Comparison of ENCODE assay signal across 16 mouse cellular contexts in the genomic region with DNA sequence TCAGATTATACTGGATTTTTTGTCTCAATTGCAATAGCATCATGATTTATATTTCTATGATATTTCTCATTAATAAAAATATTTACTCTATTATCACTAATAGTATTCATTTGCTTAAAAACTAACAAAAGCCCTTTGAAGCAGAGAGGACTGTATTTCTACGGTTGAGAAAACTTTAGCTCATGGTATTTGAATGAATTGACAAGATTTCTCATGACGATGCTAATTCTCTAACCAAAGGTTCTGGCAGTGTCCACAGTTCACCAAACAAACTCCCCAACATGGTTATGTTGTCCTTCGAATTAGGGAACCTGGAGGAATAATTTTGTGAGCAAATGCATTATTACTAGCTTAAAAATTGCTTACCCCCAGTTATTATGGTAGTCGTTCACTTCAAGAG.
"Had no signal": no experiment of that assay in that cellular context is flagged by ENCODE, and none has a peak within 500 bp of the region (broad histone marks: within the 10 kb centered on the region; RNA-seq: fewer than 3 reads in every experiment).

No protein-coding gene starts in this region.

- H3K27me3 ChIP-seq: neural tube, embryonic 12.5 days; neural tube, embryonic 13.5 days; neural tube, embryonic 15.5 days; stomach, embryonic 15.5 days had no signal

- H3K27ac ChIP-seq: neural tube, embryonic 12.5 days; neural tube, embryonic 13.5 days; neural tube, embryonic 15.5 days; stomach, embryonic 15.5 days; stomach, postnatal 0 days had no signal

- H3K36me3 ChIP-seq: neural tube, embryonic 12.5 days; neural tube, embryonic 13.5 days; neural tube, embryonic 15.5 days; stomach, embryonic 15.5 days had no signal

- DNase-seq: right cerebral cortex, adult 18-20 months; right cerebral cortex, postnatal 14 days; right cerebral cortex, postnatal 25 days; right cerebral cortex, postnatal 4 days; spleen, adult 18-20 months; thymus, adult 18-20 months; thymus, adult 2 months; thymus, postnatal 14 days; thymus, postnatal 25 days; thymus, postnatal 36 days; thymus, postnatal 4 days had no signal

- H3K4me1 ChIP-seq: neural tube, embryonic 13.5 days; neural tube, embryonic 15.5 days; stomach, embryonic 15.5 days had no signal

- H3K4me2 ChIP-seq: neural tube, embryonic 12.5 days; neural tube, embryonic 13.5 days; neural tube, embryonic 15.5 days; stomach, embryonic 15.5 days had no signal

- H3K9me3 ChIP-seq: neural tube, embryonic 12.5 days; neural tube, embryonic 13.5 days; neural tube, embryonic 15.5 days; stomach, embryonic 15.5 days had no signal

- H3K9ac ChIP-seq: neural tube, embryonic 12.5 days; neural tube, embryonic 13.5 days; neural tube, embryonic 15.5 days; stomach, embryonic 15.5 days had no signal

- H3K4me3 ChIP-seq: neural tube, embryonic 12.5 days; neural tube, embryonic 13.5 days; neural tube, embryonic 15.5 days; stomach, embryonic 15.5 days had no signal
